Mouse (Mus musculus) forebrain, embryonic 15.5 days (tissue): ENCODE data around the gene Cst13. TPM values are rescaled to one million over a fixed set of nuclear protein-coding genes. Genes with fewer than 3 reads are reported as not detected.

ENCODE experiments used
- ATAC-seq: fragments of 200-750 bp; cut with Nextera tagmentation; replicated peaks from 2 replicates; pipeline ENCODE4 v1.8.0; 2017; ENCODE audit warnings: mild to moderate bottlenecking, moderate TSS enrichment, moderate library complexity
- H3K27ac ChIP-seq: fragments of 300-500 bp; sonication (generic); replicated peaks from 2 replicates; pipeline ENCODE4 v1.5.1; 2015; ENCODE audit warnings: mild to moderate bottlenecking, inconsistent platforms
- H3K27me3 ChIP-seq: fragments of 300-500 bp; sonication (generic); 2 replicates; pipeline ENCODE4 v1.6.1; 2015; ENCODE audit warnings: inconsistent platforms
- H3K36me3 ChIP-seq: fragments of 300-500 bp; sonication (generic); 2 replicates; pipeline ENCODE4 v1.6.1; 2015; ENCODE audit warnings: mild to moderate bottlenecking, inconsistent platforms
- H3K4me1 ChIP-seq: fragments of 300-500 bp; sonication (generic); 2 replicates; pipeline ENCODE4 v1.6.1; 2015; ENCODE audit warnings: inconsistent platforms
- H3K4me2 ChIP-seq: fragments of 300-500 bp; sonication (generic); replicated peaks from 2 replicates; pipeline ENCODE4 v1.6.1; 2015; ENCODE audit warnings: mild to moderate bottlenecking, inconsistent platforms
- H3K4me3 ChIP-seq: fragments of 300-500 bp; sonication (generic); 2 replicates; pipeline ENCODE4 v1.5.1; 2015; ENCODE audit warnings: mild to moderate bottlenecking, inconsistent platforms
- H3K9ac ChIP-seq: fragments of 300-500 bp; sonication (generic); replicated peaks from 2 replicates; pipeline ENCODE4 v1.6.1; 2015; ENCODE audit warnings: mild to moderate bottlenecking, inconsistent platforms
- H3K9me3 ChIP-seq: fragments of 300-500 bp; sonication (generic); 2 replicates; pipeline ENCODE4 v1.6.1; 2016; ENCODE audit warnings: inconsistent platforms
- WGBS: fragments of 180-500 bp; shearing (Covaris S2); methylation state at CpG from one replicate; pipeline ENCODE4 v1.1.7; 2015; ENCODE audit warnings: mixed read lengths; 5-methylcytosine and 5-hydroxymethylcytosine counted together
- polyA plus RNA-seq: library from polyadenylated mRNA; unstranded; fragments of >200 nt; fragmentation: Nextera tagmentation; extraction: Ambion mirVana; gene quantifications from 2 replicates; pipeline ENCODE4 v1.2.1, GENCODE M21; 2015

Cst13 gene
- polyA plus RNA-seq, 1 experiment from 2014 or later = not detected

- ATAC-seq = no peak
Measured at GRCm38 (mm10) chr2:148877016-148877770, 57.3 kb downstream of the Cst13 start.

GRCm38 (mm10) chr2:148878641-148879130 lies 58.8 kb downstream of the Cst13 start:
- no peak overlapping the region for H3K27ac ChIP-seq
- peaks cover 13% of the 10 kb centered on the region for H3K4me1 ChIP-seq
- H3K4me3 ChIP-seq = no peak overlapping the region
- H3K4me2 ChIP-seq = no peak overlapping the region
- no peaks in the 10 kb centered on the region for H3K36me3 ChIP-seq
- H3K27me3 ChIP-seq = no peaks in the 10 kb centered on the region
- no peak overlapping the region for H3K9ac ChIP-seq
- no peak for ATAC-seq
- no peaks in the 10 kb centered on the region for H3K9me3 ChIP-seq
- WGBS = 15% methylated on average over 2 of the region's 2 CpGs

More at GRCm38 (mm10) chr2:148877016-148877770, 57.3 kb downstream of the Cst13 start:
- Histone ChIP-seq H3K36me3 (0 out of 2 replicates have a peak, but pooled peaks cover 1% of the 10 kb centered on the region), H3K4me1 (peaks cover 28% of the 10 kb centered on the region), H3K4me2 (no peak overlapping the region), H3K4me3 (no peak overlapping the region), H3K9ac (no peak overlapping the region), H3K27ac (no peak overlapping the region), H3K27me3 (no peaks in the 10 kb centered on the region), H3K9me3 (no peaks in the 10 kb centered on the region)
- WGBS = 69% methylated on average over 3 of the region's 3 CpGs

- WGBS = 69% methylated on average over 1 of the region's 1 CpGs
- H3K4me3 ChIP-seq = no peak overlapping the region
- H3K4me2 ChIP-seq = no peak overlapping the region
- H3K9ac ChIP-seq = no peak overlapping the region
- no peaks in the 10 kb centered on the region for H3K27me3 ChIP-seq
- peaks cover 8% of the 10 kb centered on the region for H3K4me1 ChIP-seq
- H3K27ac ChIP-seq = no peak overlapping the region
- ATAC-seq = no peak
- no peaks in the 10 kb centered on the region for H3K9me3 ChIP-seq
- no peaks in the 10 kb centered on the region for H3K36me3 ChIP-seq
Measured at GRCm38 (mm10) chr2:148879199-148879598, 59.3 kb downstream of the Cst13 start.

Other genes starting within 250 kb of the Cst13 start
- 62.4 and 72.9 TPM in 2 replicates for gene Nxt1, start 147.5 kb upstream of the Cst13 start, polyA plus RNA-seq
- gene Gzf1, start 139.1 kb upstream of the Cst13 start, polyA plus RNA-seq = 20.7 and 21.2 TPM in 2 replicates
- 37.3 and 38.0 TPM in 2 replicates for gene Napb, start 87.6 kb upstream of the Cst13 start, polyA plus RNA-seq
- gene Cstl1, start 69.7 kb upstream of the Cst13 start, polyA plus RNA-seq = not detected in 2 replicates
- gene Cst11, start 48.6 kb upstream of the Cst13 start, polyA plus RNA-seq = not detected in 2 replicates
- gene 8030411F24Rik, start 38.1 kb upstream of the Cst13 start, polyA plus RNA-seq = not detected in 2 replicates
- not detected in 2 replicates for gene Cst12, start 30.7 kb upstream of the Cst13 start, polyA plus RNA-seq
- not detected in 2 replicates for gene Cst8, start 21.3 kb upstream of the Cst13 start, polyA plus RNA-seq
- not detected in 2 replicates for gene Cst9, start 15.1 kb downstream of the Cst13 start, polyA plus RNA-seq
- not detected in 2 replicates for gene 9230104L09Rik, start 45.0 kb downstream of the Cst13 start, polyA plus RNA-seq
- gene Cst3, start 55.6 kb downstream of the Cst13 start, polyA plus RNA-seq = 461 and 495 TPM in 2 replicates
- gene Gm1330, start 183.2 kb downstream of the Cst13 start, polyA plus RNA-seq = not detected in 2 replicates
- not detected in 2 replicates for gene Gm10750, start 197.2 kb downstream of the Cst13 start, polyA plus RNA-seq